Mouse (Mus musculus) heart, adult 9 months (tissue): Measurements from ENCODE around the gene Rcbtb2.
A peak's percentile ranks its signal among the peaks of the same experiment; 100 is the strongest.

Experiments used
- DNase-seq, 2 experiments: peaks; one replicate each; pipeline ENCODE4 v3.0.0; 2022; ENCODE audit warnings: low spot score in 2 of 2

Gene Rcbtb2

DNA sequence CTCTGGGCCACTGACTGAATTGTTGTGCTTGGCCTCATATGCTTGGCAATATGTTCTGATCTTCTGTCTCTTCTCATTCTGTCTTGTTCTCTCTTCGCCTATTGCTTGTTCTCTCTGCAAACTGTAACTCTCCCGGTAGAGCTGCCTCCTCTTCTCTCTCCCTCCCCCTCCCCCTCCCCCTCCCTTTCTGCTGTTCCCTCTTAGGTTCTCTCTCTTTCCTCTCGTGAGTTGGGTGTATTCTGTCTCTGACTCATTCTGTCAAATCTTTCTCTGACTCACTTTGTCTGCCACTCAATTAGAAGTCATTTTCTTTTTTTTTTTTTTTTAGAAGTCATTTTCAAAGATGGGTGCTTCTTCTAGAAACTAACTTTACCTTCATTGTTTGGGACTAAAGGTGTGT is 23.9 kb downstream of the Rcbtb2 start:
- DNase-seq = no peak

DNA sequence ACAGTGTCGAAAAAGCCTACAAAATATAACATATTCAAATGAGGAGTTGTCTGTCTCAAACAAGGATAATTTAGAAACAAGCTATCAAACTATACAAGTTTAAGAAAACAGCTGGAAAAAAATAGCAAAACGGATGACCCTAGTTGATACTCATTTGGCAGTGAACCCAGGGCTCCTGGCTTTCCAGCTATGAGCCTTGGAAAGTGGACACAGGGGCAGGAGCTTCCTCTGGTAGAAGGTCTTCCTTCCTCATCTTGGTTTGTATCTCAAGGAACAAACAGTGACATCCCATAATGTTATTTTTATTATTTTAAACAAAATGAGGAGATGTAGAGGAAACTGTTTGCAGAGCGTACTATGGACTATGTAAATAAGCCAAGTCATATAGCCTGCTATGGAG is 25.3 kb downstream of the Rcbtb2 start:
- DNase-seq = no peak

DNA sequence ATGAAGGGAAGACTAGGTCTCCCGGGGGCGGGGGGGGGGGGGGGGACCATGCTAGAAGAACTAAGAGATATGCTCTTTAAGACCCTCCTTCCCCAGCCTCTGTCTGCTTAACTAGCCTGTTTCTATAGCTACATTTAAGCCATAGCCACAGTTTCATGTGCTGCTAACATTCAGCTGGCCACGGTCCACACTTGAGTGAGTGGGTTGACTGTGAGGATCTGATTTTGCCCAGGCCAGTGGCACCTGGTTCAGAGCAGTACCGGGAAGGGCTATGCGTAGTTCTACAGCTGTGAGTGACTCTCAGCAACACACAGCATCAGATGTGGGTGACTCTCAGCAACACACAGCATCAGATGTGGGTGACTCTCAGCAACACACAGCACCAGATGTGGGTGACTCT is 38.5 kb downstream of the Rcbtb2 start:
- no peak for DNase-seq

DNA sequence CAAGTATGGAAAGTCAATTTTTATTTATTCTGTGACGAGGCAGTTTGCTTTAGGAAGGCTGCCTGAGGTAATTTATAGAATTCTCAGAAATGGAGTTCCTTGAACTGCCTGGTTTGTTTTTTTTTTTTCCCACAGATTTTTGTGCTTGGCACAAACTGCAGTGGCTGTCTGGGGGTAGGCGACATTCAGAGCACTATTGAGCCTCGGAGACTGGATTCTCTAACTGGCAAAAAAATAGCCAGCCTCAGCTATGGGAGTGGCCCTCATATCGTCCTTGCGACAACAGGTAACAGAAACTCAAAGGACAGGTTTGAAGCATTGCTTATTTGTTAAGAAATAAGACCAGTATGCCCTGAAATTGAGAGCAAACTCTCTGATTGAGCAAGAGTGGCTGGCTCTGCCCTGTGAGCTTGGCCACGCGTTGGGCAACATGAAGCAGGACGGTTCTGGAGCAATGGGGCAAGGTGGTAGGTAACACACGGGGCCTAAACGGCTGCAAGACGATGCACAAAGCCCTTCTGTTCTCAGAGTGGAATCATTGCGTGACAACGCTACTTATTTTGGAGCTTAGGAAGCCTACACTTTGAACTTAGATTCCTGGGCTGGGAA is 39.5 kb downstream of the Rcbtb2 start:
- no peak for DNase-seq

DNA sequence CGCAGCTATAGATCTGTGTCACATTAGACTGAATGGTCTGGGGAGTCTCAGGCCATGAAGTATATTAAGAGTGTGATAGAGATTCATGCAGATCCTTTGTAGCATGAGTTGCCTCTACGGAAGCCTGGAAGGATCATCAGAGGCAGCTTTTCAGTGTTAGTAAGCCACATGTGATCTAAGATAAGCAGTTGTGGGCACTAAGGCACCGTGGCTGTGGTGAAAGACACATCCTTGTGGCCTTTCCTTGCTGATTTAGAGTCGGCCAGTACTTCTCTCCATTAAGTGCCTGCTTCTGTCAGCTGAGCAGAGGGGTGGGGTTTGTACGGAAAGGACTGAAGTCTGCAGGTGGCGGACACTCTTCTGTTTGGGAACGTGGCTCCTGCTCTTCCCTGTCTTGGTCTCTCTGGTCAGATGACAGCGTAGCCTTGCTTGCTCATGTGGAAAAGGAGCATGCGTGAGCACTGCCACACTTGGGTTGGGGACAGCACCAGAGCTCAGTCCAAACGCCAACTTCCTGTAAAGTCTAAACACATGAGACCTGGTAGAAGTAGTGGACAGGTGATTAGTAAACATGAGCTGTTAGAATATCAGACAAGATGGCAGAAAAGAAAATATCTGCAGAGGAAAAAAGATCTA is 40.6 kb downstream of the Rcbtb2 start:
- no peak for DNase-seq

DNA sequence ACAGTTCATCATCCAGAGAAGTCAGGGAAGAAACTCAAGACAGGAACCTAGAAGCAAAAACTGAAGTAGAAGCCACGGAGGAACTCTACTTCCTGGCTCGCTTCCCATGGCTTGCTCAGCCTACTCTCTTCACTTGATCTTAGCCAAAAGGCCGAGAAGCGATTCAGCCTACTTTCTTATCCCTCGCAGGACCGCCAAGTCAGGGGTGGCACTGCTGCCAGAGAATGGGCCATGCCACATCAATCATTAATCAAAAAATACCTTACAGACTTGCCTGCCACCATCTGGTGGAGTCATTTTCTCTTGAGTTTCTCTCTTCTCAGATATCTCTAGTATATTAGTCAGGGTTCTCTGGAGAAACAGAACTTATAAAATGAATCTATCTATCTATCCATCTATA is 42.3 kb downstream of the Rcbtb2 start:
- DNase-seq = no peak

DNA sequence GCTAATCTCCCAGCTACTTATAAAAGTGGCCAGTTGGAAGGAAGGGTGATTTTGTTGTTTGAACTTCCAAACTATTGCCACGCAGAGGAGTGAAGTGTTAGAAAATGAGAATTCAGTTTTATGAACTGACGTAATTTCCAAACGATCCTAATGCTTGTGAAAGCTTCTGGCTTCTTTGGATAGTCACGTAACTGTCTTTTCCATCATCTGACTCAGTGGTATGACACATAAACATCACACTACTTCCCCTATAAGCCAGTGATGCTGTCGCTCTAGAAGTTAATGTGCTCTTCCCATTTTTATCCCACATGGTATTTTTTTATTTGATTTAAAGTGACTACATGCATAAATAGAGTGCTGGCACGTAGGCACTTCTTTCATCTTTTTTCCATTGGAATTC is 45.8 kb downstream of the Rcbtb2 start:
- no peak for DNase-seq

DNA sequence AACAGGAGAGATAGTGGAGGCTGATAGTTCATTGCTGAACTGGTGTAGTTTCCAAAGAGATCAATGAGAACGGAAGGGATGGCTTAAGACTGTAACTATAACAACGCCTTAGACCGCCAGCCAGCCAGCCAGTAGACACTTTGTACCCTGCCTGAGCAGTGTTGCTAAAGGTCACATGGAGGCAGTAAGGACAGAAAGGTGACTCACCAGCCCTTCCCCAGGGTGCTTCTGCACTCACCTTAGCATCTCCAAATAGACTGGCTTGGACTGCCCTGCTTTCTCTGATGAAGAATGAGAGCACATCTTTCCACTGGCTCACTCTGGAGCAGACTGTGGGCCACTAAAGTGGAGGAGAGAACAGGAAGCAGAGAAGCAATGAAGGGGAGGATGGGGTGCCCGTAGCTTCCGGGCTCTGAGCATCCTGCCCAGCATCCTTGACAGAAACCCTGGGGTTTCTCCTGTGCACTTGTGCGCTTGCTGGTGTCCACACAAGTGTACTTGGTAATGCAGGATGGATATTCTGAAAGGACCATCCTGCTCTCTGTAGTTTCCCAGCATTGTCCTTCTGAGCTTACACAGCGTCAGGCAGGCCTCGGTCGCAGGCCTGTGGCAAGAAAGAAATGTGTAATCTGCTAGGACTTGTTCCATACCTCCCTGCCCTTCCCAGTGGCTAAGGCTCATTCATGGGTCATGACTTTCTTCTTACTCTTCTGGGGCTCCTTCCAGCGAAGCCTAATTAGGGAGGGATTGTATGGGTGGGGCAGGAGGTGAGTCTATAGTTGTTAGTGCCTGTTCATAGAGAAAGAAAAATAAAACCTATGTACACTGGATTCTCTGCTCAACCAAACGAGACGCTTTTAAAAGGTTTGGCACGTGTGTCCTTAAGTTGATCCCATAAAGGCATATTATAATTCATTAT is 47.3 kb downstream of the Rcbtb2 start:
- no peak for DNase-seq

DNA sequence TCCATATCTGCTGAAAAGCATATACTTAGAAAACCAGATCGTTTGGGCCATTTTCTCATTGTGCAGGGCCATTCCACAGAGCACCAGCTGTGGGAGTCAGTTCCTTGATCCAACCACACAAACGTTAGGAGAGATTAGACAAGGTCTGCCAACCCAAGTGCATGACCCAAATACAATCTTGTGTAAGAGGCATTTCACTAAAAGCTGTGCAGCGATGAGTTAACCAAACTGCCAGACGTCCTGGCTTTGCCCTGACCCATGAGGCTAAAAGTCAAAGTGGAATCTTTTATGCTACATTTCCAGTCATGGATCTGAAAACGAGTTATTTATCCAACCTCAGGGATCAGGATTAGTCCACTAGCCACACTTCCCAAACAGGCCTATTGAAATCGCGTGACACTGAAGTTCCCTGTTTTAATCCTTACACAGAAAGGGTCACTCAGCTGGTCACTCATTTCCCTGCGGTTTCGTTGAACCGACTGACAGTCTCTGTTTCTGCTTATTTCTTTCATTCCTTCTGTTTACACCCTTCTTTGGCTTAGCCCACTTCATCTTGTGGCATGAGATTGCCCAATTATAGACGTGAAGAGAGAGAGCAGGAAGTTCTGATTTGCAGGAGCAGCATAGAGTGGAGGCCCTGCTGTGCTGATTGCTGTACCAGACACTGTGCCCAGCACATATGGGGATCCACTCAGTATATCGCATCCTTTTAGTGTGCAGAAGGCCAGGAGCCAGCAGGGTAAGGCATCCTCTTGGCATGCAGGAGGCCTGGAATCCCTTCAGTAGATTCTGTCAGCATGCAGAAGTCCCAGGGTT is 49.6 kb downstream of the Rcbtb2 start:
- peak; percentile 11 to 59 for DNase-seq

DNA sequence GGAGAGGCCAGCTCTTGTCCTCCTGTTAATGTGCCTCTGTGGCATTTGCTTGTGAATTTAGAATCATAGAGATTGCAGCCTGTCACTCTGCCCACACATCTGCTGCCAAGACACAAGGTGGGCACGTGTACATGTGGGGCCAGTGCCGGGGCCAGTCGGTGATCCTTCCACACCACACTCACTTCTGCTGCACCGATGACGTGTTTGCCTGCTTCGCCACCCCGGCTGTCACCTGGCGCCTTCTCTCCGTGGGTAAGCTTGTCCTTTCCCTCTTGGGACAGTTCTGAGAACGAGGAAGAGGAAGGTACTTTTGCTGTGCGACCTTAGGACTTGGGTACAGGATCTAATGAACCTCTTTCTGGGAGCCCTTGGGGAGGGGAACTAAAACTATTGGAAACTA is 50.8 kb downstream of the Rcbtb2 start:
- DNase-seq = no peak

DNA sequence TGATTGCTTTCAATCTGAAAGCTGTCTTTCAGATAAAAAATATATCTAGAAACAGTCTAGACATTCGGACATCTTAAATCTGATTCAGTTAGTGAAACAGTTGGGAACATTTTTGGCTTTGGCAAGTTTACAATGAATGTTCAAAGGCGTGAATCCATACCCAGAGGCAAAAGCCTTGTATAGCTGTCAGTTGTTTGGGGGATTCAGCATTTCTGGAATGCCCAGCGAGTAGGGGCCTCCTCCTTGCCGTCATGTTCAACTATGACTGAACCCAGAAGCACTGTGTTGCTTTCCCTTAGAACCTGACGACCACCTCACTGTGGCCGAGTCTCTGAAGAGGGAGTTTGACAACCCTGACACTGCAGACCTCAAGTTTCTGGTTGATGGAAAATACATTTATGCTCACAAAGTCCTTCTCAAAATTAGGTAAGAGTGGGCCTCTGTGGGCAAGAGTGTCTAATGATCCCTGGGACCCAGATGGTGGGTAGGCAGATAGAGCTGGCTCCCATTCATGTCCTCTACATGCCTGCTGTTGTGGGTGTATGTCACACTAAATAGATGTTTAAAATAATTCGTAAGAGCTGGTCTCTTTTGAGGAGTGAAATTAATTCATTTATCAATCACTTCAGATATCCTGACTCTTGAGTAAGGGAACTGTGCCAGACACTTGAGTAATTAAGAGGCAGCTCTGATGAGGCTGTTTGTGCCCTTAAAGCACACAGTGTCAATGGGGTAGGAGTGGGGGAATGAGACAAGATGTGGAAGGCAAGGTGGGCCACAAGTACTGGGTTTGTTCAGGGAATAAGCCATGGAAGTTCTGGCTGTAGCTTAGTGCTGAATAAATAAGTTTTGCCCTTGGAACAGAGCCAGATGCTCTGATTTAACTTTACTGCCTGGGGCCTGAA is 51.5 kb downstream of the Rcbtb2 start:
- DNase-seq = no peak

DNA sequence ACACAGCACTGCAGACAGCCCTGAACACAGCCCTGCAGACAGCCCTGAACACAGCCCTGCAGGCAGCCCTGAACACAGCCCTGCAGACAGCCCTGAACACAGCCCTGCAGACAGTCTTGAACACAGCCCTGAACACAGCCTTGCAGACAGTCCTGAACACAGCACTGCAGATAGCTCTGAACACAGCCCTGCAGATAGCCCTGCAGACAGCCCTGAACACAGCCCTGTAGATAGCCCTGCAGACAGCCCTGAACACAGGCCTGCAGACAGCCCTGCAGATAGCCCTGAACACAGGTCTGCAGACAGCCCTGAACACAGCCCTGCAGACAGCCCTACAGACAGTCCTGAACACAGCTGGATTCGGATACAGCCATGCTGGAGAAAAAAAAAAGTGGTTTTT is 52.2 kb downstream of the Rcbtb2 start:
- no peak for DNase-seq

DNA sequence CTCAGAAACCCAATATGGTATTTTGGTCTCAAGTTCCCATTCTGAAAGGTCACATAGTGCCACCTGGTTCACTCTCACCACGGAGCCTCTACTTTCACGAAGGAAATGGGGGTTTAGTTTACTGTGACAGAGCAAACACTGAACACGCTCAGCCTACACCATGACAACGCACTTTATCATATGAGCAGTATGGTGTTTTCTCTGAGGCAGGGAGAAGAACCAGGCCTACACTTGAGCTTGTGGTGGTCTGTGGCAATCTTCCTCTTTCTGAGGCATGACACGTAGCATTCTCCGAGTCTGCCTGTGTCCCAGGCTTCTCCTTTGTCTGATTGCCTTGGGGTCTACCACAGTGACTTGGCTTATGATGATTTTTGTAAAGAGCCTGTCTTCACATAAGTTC is 53.0 kb downstream of the Rcbtb2 start:
- DNase-seq = peak in 1 of 2 experiments; percentile 16

DNA sequence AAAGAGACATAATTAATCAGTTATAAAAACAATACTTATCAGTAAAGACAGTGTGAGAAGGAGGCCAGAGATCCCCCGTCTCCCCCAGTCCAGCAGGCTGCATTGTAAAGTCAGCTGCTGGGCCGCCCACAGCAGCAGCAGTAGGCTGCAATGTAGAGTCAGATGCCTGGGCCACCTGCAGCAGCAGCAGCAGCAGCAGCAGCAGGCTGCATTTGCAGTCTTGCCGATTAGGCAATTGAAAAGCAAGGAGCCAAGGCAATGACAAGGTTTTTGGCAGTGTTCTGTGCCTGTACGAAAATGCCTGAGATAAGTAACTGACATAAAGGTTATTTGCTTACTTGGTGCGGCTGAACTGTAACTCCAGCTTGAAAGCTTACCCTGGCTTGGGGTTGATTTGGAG is 53.4 kb downstream of the Rcbtb2 start:
- DNase-seq = peak in 1 of 2 experiments; percentile 35

DNA sequence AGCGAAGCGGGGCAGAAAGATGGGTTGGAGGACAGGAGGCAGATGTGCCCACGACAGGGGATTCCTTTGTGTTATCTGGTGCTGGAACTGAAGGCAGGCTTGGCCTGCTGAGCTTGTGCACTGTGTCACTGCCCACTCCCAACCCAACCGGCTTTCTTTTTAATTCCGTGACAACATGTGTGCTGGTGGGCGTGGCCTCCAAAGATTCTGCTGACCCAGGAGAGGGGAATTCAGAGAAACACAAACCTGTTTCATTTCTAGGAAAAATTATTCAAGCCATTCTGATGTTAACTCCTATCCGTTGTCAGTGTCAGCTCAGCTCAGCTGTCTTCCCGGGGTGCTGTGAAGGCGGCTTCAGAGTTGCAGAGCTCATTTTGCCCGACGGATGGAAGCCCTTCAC is 55.1 kb downstream of the Rcbtb2 start:
- DNase-seq = no peak

DNA sequence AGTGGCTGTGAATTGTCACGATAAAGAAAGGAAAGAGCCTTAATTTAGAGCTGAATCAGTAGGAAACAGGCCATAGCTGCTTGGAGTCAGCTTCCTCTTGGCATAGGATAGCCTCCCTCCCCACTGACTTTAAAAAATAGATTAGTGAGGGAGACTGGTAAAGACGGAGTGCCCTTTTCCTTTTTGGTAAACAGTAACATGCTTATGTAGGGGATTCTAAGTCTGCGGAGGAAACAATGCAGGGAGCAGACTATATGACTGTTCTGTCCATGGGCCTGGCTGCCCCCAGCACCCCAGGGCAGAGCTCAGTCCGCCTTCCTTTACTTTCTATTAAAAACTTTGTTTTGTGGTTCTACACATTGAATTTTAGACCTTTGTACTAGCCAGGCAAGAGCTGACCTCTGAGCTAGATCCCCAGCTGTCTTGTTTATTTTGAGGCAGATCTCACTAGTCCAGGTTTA is 56.4 kb downstream of the Rcbtb2 start:
- peak; percentile 14 to 62 for DNase-seq

DNA sequence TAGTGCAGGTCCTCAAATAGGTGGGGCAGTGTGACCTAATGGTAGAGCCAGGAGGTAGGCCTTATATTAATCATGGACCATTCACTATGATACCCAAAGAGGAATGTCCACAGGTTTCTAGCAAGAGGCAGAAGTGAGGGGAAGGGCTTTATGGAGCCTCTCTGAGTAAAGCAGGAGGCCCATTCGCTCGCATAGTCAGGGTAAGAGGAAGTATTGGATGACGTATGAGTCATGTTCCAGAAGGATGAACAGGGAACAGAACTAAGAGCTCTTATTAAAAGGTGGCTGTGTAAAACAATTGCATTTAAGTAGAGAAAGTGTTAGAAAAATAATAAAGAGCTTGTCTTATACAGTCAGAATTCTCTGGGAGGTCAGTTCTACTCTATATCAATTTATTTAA is 57.8 kb downstream of the Rcbtb2 start:
- DNase-seq = no peak

DNA sequence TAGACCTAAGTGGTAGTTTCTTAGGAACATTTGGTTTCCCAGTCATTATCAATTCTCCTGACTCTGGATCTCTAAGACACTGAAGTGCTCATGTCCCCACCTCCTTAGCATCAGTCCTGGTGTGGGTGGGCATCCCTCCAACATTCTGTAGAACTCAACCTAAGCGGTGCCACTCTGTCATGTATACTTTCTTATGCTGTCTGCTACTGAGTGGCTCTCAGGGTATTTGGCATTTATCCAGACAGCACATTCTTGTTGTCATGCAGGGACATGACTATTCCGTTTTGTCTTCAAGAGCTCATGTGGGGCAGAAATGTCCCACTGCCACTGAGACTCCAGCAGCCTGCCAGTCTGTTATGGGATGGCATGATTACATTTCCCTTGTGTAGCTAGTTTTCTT is 58.3 kb downstream of the Rcbtb2 start:
- no peak for DNase-seq

DNA sequence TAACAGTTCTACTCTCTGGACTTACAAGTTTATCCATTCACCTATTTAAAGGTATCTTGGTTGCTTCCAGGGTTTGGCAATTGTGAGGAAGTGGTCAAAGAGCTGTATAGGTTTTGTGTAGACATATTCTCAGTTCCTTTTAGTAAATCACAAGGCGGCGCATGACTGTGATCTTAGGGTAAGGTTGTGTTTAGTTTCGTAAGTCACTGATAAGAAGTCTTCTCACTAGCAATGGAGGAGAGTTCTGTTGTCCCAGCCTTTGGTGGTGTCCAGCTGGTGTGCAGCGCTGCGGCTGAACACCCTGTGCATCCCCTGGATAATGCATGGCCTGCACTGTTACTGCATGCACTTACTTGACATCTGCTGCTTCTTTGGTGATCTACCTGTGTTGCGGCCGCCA is 64.0 kb downstream of the Rcbtb2 start:
- DNase-seq = no peak

DNA sequence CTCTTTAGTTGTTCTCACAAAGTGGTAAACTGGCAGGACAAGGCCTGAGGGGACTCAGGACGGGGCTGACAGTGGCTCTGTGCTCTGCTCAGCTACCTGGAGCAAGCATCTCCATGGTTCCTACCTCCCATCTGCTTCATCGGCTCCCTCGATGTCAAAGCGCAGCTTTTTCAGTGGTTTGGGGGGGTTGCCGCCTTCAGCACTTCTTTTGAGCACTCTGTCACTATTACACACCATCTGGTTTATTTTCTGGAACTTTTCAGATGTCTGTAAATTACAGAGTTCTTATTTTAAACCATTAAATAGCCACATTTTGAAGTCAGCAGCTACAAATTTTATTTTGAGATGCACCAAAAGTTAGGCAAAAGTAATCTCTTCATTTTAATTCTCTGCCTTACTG is 76.2 kb downstream of the Rcbtb2 start:
- no peak for DNase-seq

DNA sequence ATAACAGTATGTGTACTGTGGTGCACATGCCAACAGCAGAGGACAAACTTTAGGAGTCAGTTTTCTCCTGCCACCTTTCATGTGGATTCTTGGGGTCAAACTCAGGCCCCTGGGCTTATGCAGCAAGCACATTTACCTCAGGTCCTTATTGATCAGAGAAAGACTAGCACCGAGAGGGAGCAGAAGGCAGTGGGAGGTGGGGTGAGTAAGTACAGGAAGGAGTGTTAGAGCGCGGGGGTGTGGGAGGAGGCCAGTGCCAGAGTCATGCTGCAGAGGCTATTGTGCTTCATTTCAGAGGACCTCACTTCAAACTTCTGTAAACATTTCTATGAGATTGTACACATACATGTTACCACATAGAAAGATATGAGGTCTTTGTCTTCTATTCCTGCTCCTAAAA is 78.6 kb downstream of the Rcbtb2 start:
- no peak for DNase-seq
